Mouse (Mus musculus) lung, postnatal 4 days (tissue): ENCODE results near the gene Ctsa.
A peak's percentile ranks its signal among the peaks of the same experiment; 100 is the strongest.
"Not testable (repeated sequence)": the region's sequence is repeated elsewhere in the genome, so short reads cannot be mapped to it uniquely, and the experiment has no call there.

Experiments
- DNase-seq, 2 experiments: peaks; one replicate each; pipeline ENCODE4 v3.0.0; 2021

The Ctsa gene

DNA sequence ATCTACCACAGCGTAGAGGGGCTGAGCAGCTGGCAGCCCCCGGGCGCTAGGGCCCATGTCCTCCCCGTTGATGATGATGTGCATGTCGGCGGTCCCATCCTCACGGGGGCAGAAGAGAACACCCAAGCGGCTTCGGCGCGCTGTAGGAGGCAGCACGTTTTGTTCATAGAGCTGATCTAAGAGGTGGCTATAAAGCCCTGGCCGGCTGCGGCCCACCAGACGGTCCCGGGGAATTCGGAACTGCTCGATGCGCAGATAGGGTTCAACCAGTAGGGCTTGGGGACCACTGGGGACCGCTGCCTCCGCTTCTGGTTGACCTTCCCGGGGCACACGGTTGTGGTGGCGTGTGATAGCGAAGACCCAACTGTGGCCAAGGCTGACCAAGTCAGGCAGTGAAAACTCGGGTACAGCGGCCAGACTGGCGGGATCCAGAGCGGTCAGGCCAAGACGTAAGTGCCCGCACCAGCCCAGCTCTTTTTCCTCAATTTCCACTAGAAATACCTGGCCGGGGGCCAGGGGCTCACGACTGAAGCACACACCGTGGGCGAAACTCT, at the start of gene Ctsa:
TSS of gene Ctsa (plus strand) at position 126 of the 554 bp plus-strand sequence.
- peak; percentile 87 for DNase-seq

DNA sequence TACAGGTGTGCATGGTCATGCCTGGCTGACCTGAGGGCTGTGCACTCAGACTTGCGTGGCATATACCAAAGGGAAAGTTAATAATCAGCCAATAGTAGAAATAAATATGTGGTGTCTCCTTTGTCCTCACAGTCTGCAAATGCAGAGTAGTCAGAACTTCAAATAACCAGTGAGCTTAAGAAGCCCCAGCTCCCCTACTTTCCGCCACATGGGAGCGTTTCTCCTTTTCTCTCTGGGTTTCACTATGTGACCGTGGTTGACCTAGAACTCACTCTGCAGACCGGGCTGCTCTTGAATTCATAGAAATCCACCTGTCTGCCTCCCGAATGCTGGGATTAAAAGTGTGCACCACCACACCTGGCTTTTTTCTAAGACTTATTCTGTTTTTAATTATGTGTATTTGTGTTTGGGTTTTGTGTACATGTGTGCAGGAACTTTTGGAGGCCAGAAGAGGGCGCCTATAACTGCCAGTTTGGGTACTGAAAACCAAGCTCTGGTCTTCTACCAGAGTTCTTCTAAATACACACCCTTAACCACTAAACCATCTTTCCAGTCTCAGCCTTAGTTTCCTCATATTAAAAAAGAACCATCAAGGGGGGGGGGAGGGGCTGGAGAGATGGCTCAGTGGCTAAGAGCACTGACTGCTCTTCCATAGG, 48.6 kb upstream of the Ctsa start:
- DNase-seq: no peak

DNA sequence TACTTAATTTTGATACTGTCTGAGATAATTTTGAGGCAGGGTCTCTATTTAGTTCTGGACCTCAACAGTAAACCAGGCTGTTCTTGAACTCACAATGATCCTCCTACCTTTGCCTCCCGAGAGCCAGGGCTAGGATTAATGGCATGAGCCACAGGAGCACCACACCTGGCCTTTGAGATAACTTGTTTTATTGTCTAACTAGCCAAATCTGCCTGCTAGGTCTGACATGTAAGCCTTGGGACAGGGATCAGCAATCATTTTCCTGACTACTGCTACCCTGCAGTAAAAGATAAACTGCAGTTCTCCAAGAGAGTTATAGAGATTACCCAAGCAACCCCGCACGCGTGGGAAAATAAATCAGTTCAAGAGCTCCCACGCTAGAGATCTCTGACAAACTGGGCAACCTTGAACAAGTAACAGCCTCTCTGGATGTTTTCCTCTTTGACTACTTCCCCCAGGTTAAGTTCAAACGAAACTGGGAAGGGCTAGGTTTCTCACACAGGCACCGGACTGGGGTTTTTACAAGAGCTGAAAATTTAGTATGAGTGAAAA, 47.7 kb upstream of the Ctsa start:
- peak in 1 of 2 experiments; percentile 15 for DNase-seq

DNA sequence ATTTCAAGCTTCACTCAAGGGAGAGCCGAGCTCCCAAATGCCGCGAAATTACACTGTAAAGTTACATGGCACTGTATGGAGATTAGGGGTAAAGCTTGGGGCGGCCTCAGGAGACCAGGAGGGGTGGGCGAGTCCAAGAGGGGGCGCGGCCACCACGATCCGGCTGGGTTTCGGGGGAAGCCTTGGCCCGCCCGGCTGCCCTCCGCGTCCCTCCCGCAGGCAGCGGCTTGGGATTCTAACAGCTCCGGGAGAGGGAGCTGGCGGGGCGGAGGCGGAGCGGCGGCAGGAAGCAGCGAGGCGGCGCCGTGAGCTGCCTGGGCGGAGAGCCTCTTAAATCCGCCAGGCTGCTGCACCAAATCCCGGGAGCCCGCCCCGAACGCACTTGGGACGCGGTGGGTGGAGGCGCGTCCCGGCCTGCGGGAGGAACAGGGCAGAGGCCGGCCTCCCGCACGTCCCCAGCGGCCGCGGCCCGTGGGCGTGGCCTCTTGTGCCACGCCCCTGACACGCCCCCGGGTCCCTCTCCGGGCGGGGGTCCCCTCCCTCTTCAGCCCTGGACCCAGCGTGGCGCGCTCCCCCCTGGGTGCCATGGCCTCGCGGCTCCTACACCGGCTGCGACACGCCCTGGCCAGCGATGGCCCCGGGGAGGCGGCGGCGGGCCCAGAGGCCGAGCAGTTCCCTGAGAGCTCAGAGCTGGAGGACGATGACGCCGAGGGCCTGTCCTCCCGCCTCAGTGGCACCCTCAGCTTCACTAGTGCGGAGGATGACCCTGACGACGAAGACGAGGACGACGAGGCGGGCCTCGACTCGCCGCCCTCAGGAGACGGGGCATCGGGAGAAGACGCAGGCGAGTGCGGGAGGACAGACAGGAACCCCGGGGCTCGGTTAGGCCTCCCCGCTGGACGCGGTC, 46.9 kb upstream of the Ctsa start, which contains the start of gene Snx21:
TSS of gene Snx21 (plus strand) at position 343 of the 907 bp plus-strand sequence.
- DNase-seq: peak; percentile 90 to 96

DNA sequence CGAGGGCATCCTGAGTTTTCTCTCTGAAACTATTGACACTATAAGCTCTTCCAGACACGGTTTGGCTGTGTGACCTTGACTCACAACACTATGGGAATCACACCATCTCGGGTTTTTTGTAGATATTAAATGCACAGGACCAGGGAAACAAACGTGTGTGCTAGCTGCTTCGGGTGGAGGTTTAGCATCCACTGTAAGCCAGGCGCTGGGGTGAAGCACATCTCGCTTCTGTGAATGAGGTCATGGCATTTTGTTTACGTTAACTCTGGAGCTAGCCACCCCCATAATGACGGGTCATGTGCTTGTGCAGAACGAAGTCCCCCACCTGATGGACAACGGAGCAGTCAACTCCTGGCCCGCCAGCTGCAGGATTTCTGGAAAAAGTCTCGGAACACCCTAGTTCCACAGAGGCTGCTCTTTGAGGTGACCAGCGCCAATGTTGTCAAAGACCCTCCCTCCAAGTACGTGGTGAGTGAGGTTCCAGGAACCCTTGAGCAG, 46.2 kb upstream of the Ctsa start:
- peak; percentile 35 to 44 for DNase-seq

DNA sequence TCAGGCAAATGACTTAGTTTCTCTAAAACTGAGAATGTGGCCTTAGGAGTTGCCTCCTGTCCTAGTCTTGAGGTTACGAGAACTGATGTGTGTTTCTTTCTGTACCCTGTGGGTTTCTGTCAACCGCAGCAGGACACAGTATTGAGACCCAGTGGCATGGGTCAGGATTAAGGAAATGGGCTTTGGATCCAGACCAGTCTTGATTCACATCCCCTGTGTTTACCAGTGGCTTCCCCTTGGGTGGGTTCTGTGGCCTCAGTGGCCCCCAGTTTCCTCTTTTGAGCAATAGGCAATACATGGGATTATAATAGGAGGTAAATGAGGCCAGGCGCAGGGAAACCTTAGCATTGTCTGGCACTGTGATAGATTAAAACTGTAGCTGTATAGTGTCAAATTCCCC, 45.6 kb upstream of the Ctsa start:
- DNase-seq: no peak

DNA sequence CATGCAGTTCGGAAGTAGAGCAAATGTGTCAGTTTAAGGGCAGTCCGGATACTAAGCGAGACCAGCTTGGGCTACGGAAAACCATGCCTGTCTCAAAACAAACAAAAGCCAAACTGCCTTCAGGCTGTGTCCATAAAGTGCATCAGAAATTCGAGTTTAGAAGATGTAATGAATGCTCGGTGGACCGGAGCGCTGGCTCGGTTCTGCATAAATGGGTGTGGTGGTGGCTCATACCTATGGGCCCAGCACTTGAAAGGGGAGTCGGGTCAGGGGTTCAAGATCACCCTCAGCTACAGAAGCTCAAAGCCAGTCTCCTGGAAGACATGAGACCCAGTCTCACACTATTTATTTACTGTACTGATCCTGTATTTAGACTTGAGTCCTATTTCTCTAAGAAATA, 44.9 kb upstream of the Ctsa start:
- DNase-seq: no peak

DNA sequence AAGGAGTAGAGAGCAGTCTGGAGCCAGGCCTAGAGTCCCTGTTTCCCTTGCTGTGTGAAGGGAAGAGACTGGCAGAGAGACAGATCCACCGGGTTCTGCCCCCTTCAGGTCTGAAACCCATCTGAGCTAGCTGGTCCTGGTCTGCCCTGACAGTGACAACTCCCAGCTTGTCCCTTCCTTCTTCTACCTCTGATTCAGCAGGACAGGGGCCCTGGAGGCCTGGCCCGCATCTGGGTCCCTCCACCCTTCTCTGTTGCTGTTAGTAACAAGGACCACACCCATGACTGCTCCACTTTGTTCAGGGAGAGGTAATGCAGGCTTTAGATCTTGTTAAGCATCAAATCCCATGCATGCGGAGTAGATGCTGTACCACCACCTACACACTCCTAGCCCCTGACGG, 44.3 kb upstream of the Ctsa start:
- DNase-seq: no peak

DNA sequence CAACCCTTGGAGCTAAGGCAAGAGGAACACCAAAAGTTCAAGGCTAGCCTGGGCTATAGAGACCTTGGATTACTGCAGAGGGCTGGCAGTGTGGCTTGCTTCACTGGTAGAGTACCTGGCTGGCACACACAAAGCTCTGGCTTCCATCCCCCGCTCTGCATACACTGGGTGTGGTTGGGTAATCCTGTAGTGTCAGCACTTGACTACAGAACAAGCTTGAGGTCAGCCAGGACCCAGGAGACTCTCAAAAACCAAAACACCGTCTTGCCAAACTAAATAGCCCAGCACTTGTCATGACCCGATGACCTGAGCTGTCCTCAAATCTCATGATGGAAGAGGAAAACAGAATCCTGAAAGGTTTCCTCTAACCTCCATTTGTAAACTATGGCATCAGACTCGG, 42.2 kb upstream of the Ctsa start:
- peak; percentile 51 to 67 for DNase-seq

DNA sequence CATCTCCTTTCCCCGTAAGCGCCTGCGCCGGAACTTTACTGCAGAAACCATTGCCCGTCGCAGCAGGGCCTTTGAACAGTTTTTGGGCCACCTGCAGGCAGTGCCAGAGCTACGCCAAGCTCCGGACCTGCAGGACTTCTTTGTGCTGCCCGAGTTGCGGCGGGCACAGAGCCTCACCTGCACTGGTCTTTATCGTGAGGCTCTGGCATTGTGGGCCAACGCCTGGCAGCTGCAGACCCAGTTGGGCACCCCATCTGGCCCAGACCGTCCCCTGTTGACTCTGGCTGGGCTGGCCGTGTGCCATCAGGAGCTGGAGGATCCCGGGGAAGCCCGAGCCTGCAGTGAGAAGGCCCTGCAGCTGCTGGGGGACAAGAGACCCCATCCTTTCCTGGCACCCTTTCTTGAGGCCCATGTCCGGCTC, 40.8 kb upstream of the Ctsa start:
- no peak for DNase-seq

DNA sequence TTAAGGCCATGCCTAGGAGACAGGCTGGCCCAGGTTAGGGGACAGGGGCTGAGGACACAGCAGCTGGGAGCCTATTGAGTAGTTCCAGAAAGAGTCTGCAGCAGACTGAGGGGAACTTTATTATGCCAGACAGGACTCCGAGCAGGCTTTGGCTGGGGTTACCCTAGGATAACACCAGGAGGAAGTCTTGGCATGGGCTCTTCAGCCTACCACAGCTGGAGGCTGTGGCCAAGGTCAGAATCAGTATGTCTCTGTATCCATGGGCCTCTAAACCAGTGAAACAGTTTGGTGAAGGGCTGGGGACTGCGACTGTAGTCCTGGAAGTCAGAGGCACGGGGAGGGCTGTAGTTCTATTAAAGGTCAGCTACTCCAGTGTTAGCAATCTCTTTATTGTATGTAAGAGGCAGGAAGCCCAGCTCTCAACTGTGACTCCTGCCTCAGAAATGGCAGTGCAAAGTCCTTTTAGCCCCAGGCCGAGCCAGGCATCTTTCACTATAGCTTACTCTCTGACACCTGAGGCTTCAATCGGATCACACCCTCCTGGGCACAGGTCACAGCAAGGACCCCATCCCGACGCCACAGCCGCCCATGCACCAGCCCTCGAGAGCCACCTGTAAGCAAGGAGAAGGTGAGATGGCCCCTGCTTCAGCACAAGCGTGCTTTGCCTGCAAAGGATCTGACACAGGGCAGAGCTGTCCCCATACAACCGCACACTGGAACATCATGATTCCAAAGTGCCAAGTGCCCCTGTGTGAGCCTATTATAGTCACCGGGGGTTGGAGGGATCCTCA, 40.1 kb upstream of the Ctsa start:
- DNase-seq: no peak

DNA sequence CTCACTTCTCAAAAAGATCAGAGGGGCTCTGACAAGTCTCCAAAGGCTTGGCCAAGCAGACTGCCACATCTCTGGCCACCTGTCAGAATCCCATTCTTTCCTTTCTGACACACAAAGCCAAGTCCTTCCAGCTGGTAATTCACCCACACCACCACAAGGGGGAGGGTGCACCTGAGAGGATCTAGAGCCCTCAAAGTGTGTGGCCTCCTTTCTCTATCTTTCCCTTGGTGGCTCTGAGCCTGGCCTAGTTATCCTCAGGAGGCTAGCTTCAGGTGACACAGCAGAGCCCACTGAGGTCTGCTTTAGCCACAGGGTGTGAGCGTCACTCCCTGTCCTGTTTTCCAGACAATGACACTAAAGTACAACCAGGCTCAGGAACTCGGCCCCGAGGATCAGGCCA, 39.4 kb upstream of the Ctsa start:
- DNase-seq: peak; percentile 61 to 67

DNA sequence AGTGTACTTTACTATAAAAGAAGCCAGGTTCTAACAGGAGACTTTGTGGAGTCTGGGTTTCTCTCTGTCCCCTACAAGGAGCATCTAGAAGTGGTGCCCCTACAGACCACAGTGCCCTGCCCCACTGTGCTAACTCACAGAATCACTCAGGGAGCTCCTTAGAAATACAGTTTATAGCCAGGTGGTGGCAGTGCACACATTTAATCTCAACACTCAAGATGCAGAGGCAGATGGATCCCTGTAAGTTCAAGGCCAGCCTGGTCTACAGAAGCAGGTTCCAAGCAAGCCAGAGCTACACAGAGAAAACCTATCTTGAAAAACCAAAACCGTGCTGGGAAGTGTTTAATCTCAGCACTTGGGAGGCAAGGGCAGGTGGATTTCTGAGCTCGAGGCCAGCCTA, 38.9 kb upstream of the Ctsa start:
- DNase-seq: peak in 1 of 2 experiments; percentile 20

DNA sequence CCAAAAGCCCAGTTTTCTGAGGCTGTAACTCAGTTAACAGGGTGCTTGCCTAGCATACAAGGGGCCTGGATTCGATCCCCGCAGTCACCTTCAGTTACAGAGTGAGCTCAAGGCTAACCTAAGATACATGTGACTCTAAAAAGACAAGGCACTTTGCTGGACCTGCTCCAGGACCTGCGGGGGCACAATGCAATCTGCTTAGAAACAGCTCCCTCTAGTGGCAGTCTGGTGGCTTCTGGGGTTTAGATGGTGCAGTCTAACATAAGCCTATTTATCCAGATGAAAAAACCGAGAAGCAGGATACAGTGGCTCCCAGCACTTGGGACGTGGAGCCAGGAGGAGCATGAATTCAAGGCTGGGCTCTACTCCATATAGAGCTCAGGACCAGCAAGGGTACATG, 38.4 kb upstream of the Ctsa start:
- peak; percentile 80 to 87 for DNase-seq

DNA sequence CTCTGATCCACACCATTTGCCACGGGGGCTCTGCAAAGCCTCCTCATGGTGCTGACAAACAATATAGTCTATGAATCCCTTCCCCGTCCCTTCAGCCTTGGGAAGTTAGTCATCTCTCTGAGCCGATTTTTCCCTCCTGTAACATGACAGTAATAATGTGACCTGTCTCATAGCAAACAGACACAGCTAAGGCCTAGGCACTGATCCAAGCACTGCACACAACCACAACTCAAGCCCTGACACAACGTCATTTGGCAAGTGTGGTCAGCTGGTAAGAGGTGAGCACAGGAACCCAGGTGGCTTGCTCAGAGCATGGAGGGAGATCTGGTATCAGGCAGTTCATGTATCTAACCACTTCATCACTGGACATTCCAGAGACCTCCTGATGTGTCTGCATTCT, 36.8 kb upstream of the Ctsa start:
- no peak for DNase-seq

DNA sequence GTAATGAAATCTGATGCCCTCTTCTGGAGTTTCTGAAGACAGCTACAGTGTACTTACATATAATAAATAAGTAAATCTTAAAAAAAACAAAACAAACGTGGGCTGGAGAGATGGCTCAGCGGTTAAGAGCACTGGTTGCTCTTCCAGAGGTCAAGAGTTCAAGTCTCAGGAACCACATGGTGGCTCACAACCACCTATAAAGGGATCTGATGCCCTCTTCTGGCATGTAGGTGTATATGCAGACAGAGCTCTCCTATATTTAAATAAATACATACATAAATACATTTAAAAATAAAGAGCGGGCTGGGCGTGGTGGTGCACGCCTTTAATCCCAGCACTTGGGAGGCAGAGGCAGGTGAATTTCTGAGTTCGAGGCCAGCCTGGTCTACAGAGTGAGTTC, 34.1 kb upstream of the Ctsa start:
- not testable (repeated sequence) for DNase-seq

DNA sequence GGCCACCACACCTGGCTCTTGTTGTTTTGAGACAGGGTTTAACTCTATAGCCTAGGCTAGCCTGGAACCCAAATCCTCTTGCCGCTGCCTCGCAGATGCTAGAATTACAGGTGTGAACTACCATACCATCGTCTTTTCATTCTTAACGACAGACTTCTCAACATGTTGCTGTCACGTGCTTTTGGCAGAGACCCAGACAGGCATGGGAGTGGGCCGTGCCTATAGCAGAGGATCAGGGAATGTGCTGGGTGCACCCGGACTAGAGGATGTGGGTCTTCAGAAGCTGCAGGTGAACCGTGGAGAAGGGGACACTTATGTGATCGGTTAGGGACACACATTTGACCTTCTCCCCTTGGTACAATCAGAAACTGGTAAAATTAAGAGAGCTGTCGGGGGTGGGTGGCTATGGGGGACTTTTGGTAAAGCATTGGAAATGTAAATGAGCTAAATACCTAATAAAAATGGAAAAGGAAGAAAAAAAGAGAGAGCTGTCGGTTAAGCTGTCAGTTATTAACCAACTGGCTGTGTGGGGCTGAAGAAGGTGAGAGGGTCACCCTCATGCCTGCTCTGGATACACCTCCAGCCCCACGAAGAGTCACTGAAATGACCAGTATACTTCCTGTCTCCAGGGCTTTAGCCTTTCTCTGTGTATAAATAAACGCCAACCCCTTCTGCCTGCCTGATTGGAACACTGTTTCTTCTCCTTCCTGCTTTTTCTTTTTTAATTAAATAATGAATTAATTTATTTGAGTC, 32.2 kb upstream of the Ctsa start:
- no peak for DNase-seq

DNA sequence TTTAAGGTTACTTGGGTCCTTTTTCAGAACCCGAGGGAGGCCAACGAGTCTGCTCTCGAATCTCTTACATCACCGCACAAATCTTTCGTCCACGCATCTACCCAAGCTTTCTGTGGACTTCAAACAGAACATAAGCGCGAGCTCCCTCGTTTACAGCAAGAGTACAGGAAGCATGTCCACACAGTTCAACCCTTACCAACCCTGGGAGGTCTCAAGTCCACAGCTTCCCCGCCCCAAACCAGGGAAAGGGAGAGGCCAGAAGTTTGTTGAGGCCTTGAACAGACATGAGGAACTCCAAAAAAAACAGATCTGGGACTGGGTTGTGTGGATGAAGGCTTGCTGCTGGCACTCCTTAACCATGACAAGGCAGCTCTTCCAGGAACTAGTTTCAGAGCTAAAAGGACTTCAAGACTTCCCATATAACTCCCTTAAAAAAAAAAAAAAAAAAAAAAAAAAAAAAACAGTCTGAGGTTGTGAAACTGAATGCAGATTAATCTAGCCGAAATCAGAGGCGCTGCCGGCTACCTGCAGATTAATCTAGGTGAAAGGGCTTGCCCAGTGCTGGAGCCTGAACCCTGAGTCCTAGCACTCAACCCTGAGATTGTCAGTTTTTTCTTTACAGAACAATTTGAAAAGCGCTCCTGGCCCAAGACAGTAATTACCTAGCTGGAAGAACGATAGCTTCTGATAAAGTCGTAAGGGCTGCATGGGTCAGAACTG, 29.3 kb upstream of the Ctsa start:
- DNase-seq: no peak

DNA sequence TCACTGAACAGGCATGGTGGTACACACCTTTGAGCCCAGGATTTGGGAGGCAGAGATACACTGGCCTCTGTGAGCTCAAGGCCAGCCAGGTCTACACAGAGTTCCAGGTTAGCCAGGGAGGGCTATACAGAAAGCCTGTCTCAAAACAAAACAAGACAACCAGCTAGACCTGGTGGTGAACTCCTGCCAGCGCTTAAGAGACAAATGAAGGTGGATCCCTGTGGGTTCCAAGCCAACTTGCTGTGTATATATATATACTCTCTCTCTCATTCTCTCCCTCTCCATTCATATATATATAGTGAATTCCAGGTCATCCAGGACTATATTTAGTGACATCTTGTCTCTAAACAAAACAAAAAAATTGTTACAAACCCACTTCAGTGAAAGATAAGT, 28.8 kb upstream of the Ctsa start:
- DNase-seq: no peak

DNA sequence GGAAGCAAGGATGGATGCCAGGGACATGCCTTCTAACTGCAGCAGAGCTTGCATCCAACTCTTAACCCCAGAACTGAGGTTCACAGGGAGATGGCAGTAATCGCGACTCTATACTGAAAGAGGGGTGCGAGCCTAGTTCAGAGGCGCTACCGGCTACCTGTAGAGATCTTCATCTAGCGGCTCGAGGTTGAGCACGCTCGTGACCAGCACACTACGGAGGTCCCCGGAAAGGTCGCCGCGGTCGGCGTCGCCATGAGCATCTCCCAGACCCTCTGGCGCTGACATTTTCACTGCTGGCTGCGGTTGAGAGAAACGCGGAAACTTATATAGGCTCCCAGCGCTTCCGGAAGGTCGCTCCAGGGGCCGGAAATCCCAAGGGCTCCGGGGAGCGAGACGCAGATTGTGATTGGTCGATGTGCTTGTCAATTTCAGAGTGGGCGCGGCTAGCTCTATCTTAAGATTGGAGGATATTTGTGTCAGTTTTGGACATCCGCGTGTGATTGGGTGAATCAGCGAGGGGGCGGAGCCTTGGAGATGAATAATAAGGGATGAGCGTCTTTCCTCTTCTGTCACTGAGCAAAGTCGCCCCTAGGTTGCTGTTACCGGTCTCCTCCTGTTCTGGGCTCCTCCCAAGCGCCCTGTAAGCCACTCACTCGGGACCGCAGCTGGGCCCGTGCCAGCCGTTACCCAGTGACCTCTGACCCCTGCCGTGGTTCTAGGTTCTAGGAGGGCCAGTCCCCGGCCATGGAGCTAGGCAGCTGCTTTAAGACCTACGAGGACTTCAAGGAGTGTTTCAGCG, 27.9 kb upstream of the Ctsa start, which contains the start of the genes Acot8 and Zswim3:
TSS of gene Acot8 (minus strand) at position 350 of the 799 bp plus-strand sequence.
TSS of gene Zswim3 (plus strand) at position 566 of the 799 bp plus-strand sequence.
- peak; percentile 98 to 99 for DNase-seq
